Mouse (Mus musculus): ENCODE results near the gene Vmn1r195. TPM values are rescaled to one million over a fixed set of nuclear protein-coding genes. Genes with fewer than 3 reads are reported as not detected.
"Not testable (repeated sequence)": the region's sequence is repeated elsewhere in the genome, so short reads cannot be mapped to it uniquely, and the experiment has no call there.

Vmn1r195 gene
- not detected in 2 replicates for polyA plus RNA-seq (2015; fragmentation: Nextera tagmentation; extraction: Ambion mirVana)

GRCm38 (mm10) chr13:22270222-22270621 is at the start of gene Vmn1r195:
TSS of gene Vmn1r195 (plus strand) at chr13:22270522.
- not testable (repeated sequence) for H3K36me3 ChIP-seq; H3K9me3 ChIP-seq; H3K27ac ChIP-seq; H3K9ac ChIP-seq; H3K4me1 ChIP-seq; H3K4me3 ChIP-seq; ATAC-seq (ENCODE audit: insufficient number of reproducible peaks, insufficient read depth, low FRiP score, low TSS enrichment, low read depth); H3K4me2 ChIP-seq; H3K27me3 ChIP-seq
- 91% methylated on average over 1 of the region's 1 CpGs for WGBS

DNA sequence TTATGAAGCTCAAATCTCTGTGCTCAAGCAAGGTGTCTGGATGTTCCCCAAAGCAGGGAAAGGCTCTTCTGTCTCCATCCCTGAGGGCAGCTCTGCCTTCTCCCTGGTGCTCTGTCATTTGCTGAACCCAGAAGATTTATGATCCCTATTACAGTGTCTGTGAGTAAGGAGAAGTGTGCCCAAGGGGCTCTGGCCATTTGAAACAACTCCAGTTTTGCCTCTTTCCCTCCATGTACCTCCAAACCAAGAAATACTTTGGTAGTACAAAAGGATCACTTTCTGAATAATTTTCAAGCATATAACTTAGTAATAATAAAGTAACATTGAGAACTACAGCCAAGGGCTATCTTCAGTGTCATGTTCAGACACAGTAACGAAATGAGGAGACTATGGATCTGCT is 47.3 kb upstream of the Vmn1r195 start, which contains the start of gene Vmn1r193:
Vmn1r193 (minus strand) TSS at position 101 of the 400 bp plus-strand sequence.
- H3K27me3 ChIP-seq; H3K4me2 ChIP-seq; H3K9me3 ChIP-seq; H3K4me1 ChIP-seq; H3K36me3 ChIP-seq; H3K27ac ChIP-seq; H3K4me3 ChIP-seq; ATAC-seq (ENCODE audit: insufficient number of reproducible peaks, insufficient read depth, low FRiP score, low TSS enrichment, low read depth); H3K9ac ChIP-seq: not testable (repeated sequence)
- WGBS = 72% methylated on average over 1 of the region's 1 CpGs

GRCm38 (mm10) chr13:22243915-22244314 is 26.4 kb upstream of the Vmn1r195 start, which contains the start of gene Vmn1r194:
TSS of gene Vmn1r194 (plus strand) at chr13:22244215.
- no peaks in the 10 kb centered on the region for H3K27me3 ChIP-seq
- H3K9me3 ChIP-seq = no peaks in the 10 kb centered on the region
- H3K9ac ChIP-seq = no peak within 1 kb of the TSS
- H3K4me3 ChIP-seq = no peak within 1 kb of the TSS
- H3K27ac ChIP-seq = no peak within 1 kb of the TSS
- WGBS = 29% methylated on average over 1 of the region's 1 CpGs
- H3K36me3 ChIP-seq = no peaks in the 10 kb centered on the region
- ATAC-seq (ENCODE audit: insufficient number of reproducible peaks, insufficient read depth, low FRiP score, low TSS enrichment, low read depth) = no peak
- no peak within 1 kb of the TSS for H3K4me2 ChIP-seq
- H3K4me1 ChIP-seq = no peaks in the 10 kb centered on the region

GRCm38 (mm10) chr13:22271721-22272120 is 1.4 kb downstream of the Vmn1r195 start:
- Histone ChIP-seq H3K27ac (no peak overlapping the region), H3K4me2 (no peak overlapping the region), H3K36me3 (no peaks in the 10 kb centered on the region), H3K4me3 (no peak overlapping the region), H3K27me3 (no peaks in the 10 kb centered on the region), H3K4me1 (no peaks in the 10 kb centered on the region), H3K9me3 (no peaks in the 10 kb centered on the region), H3K9ac (no peak overlapping the region)
- WGBS = 34% methylated on average over 2 of the region's 2 CpGs
- no peak for ATAC-seq (ENCODE audit: insufficient number of reproducible peaks, insufficient read depth, low FRiP score, low TSS enrichment, low read depth)

GRCm38 (mm10) chr13:22284578-22284977 is 14.3 kb downstream of the Vmn1r195 start:
- no peak for ATAC-seq (ENCODE audit: insufficient number of reproducible peaks, insufficient read depth, low FRiP score, low TSS enrichment, low read depth)
- Histone ChIP-seq H3K4me3 (no peak overlapping the region), H3K4me1 (no peaks in the 10 kb centered on the region), H3K36me3 (no peaks in the 10 kb centered on the region), H3K4me2 (no peak overlapping the region), H3K9ac (no peak overlapping the region), H3K9me3 (no peaks in the 10 kb centered on the region), H3K27ac (no peak overlapping the region), H3K27me3 (no peaks in the 10 kb centered on the region)
- 65% methylated on average over 2 of the region's 2 CpGs for WGBS

DNA sequence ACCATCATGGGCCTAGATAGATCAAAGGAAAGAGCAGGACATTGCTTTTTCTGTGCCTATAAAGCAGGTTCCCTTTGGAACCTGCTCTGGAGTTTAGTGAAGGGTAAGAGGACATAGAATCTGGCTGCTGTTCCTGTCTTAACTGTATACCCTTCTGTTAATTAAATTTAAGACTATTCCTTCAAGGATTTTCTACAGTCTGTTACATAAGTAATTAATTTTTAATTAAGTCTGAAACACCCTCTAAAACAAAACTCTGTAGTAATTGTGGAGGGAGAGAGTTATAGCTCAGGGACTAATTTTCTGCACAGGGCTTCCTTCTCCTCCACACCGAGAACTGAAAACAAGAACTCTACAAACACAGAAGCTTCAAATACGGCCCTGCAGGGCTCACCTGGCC is 19.3 kb downstream of the Vmn1r195 start, which contains the start of gene Vmn1r196:
Vmn1r196 (plus strand) TSS at position 301 of the 400 bp plus-strand sequence.
- 73% methylated on average over 2 of the region's 2 CpGs for WGBS
- Histone ChIP-seq H3K4me1 (no peaks in the 10 kb centered on the region), H3K4me3 (no peak within 1 kb of the TSS), H3K4me2 (no peak within 1 kb of the TSS), H3K9me3 (no peaks in the 10 kb centered on the region), H3K36me3 (no peaks in the 10 kb centered on the region), H3K27ac (no peak within 1 kb of the TSS), H3K27me3 (no peaks in the 10 kb centered on the region), H3K9ac (no peak within 1 kb of the TSS)
- no peak for ATAC-seq (ENCODE audit: insufficient number of reproducible peaks, insufficient read depth, low FRiP score, low TSS enrichment, low read depth)

GRCm38 (mm10) chr13:22308075-22308474 is 37.8 kb downstream of the Vmn1r195 start:
- WGBS = 87% methylated on average over 5 of the region's 5 CpGs
- not testable (repeated sequence) for H3K27ac ChIP-seq; H3K27me3 ChIP-seq; H3K9me3 ChIP-seq; H3K4me2 ChIP-seq; H3K4me1 ChIP-seq; ATAC-seq (ENCODE audit: insufficient number of reproducible peaks, insufficient read depth, low FRiP score, low TSS enrichment, low read depth); H3K36me3 ChIP-seq; H3K4me3 ChIP-seq; H3K9ac ChIP-seq

DNA sequence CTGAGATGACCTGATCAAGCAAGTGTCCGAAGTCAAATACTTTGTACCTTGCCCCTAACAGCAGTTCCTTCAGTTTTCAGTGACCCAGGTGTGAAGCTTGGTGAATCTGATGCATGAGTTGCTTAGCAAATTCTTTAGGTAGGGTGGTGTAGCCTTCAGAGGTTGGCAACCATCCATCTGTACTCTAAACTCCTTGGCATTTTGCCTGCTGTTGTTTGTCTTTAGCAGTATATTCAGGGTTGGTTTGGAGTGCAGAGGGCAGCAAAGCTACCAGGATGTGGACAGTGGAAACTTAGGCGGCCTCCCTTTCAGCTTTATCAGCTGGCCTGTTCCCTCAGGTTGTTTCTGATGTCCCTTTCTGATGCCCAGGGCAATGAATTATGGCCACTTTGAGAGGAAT is 45.0 kb downstream of the Vmn1r195 start:
- Histone ChIP-seq H3K9me3 (no peaks in the 10 kb centered on the region), H3K9ac (no peak overlapping the region), H3K4me3 (no peak overlapping the region), H3K27ac (no peak overlapping the region), H3K36me3 (no peaks in the 10 kb centered on the region), H3K4me2 (no peak overlapping the region), H3K4me1 (no peaks in the 10 kb centered on the region), H3K27me3 (no peaks in the 10 kb centered on the region)
- 70% methylated on average over 2 of the region's 2 CpGs for WGBS
- ATAC-seq (ENCODE audit: insufficient number of reproducible peaks, insufficient read depth, low FRiP score, low TSS enrichment, low read depth) = no peak

GRCm38 (mm10) chr13:22317366-22317765 is 47.0 kb downstream of the Vmn1r195 start:
- Histone ChIP-seq H3K9ac (no peak overlapping the region), H3K9me3 (no peaks in the 10 kb centered on the region), H3K27me3 (no peaks in the 10 kb centered on the region), H3K27ac (no peak overlapping the region), H3K4me1 (no peaks in the 10 kb centered on the region), H3K4me2 (no peak overlapping the region), H3K4me3 (no peak overlapping the region), H3K36me3 (no peaks in the 10 kb centered on the region)
- ATAC-seq (ENCODE audit: insufficient number of reproducible peaks, insufficient read depth, low FRiP score, low TSS enrichment, low read depth) = no peak
- 65% methylated on average over 2 of the region's 2 CpGs for WGBS

DNA sequence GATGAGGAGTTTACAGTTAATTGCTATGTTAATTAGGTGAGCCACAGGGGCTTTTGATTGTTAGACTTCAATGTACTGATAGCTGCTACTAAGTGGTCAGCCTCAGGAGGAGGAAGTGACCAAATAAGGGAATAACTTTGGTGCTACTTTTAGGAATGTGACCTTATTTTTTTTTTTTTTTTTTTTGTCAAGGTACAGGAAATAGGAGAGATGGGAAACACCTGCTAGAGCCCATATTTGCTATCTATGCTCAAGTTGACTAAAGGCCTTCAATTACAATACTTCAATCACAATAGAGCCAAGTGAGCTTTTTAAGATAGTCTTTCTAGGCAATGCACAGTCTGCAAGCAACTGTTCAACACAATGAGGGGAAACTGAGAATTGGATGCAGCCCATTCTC is 49.8 kb downstream of the Vmn1r195 start:
- Histone ChIP-seq H3K27ac (no peak overlapping the region), H3K4me2 (no peak overlapping the region), H3K36me3 (no peaks in the 10 kb centered on the region), H3K9ac (no peak overlapping the region), H3K4me3 (no peak overlapping the region), H3K27me3 (no peaks in the 10 kb centered on the region), H3K9me3 (no peaks in the 10 kb centered on the region), H3K4me1 (no peaks in the 10 kb centered on the region)
- no peak for ATAC-seq (ENCODE audit: insufficient number of reproducible peaks, insufficient read depth, low FRiP score, low TSS enrichment, low read depth)

DNA sequence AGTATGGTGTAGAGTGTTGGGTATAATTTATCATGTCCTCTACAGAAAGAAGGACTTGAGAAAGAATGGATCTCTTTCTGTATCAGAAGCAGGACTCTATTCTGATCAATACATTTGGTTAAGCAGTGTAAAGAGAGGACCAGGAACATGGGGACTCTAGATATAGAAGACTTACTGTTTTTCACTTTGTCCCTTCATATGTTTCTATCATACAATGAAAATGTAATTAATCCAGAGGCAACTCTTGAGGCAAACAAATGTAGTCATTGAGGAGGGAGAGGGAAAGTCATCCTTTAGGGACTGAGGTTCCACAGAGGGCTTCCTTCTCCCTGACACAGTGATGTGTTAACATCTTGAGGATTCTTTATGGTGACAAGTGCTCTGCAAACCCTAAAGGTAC is 54.0 kb downstream of the Vmn1r195 start, which contains the start of gene Vmn1r197:
Vmn1r197 (plus strand) TSS at position 301 of the 400 bp plus-strand sequence.
- Histone ChIP-seq H3K4me2 (no peak within 1 kb of the TSS), H3K27ac (no peak within 1 kb of the TSS), H3K4me3 (no peak within 1 kb of the TSS), H3K36me3 (no peaks in the 10 kb centered on the region), H3K9ac (no peak within 1 kb of the TSS), H3K27me3 (no peaks in the 10 kb centered on the region), H3K4me1 (no peaks in the 10 kb centered on the region), H3K9me3 (no peaks in the 10 kb centered on the region)
- ATAC-seq (ENCODE audit: insufficient number of reproducible peaks, insufficient read depth, low FRiP score, low TSS enrichment, low read depth) = no peak

All from embryonic facial prominence, embryonic 13.5 days (tissue).